Mouse (Mus musculus): ENCODE data around the gene Gm28308.

The Gm28308 gene

GRCm38 (mm10) chr6:52115899-52116298 is 97.2 kb downstream of the Gm28308 start:
- CTCF ChIA-PET, result interaction anchor here in 1 of 4 experiments (0.6 kb wide), 1 partner anchor 393 kb away, joined by 3 read pairs; no protein-coding TSS in a partner anchor
- POLR2A ChIA-PET, result interaction anchor here in 3 of 4 experiments (0.6 to 1.0 kb wide), 5 partner anchors 8 to 42 kb away, joined by 3 to 10 read pairs (median 4); no protein-coding TSS in a partner anchor
